Mouse (Mus musculus): ENCODE results near the gene Nudcd3. TPM values are rescaled to one million over a fixed set of nuclear protein-coding genes. Genes with fewer than 3 reads are reported as not detected.

The Nudcd3 gene
- polyA plus RNA-seq, 1 experiment from 2014 or later: 26.1 TPM

- no peak overlapping the region for H3K4me3 ChIP-seq (ENCODE audit: inconsistent target)
- H3K79me2 ChIP-seq (ENCODE audit: inconsistent target): peaks cover 97% of the 10 kb centered on the region
- H3K36me3 ChIP-seq (ENCODE audit: inconsistent target): no peaks in the 10 kb centered on the region
- H3K27ac ChIP-seq: no peak overlapping the region
- 93% methylated on average over 7 of the region's 7 CpGs for WGBS (ENCODE audit: missing documents)
Measured at GRCm38 (mm10) chr11:6164781-6165180, 35.4 kb downstream of the Nudcd3 start.

GRCm38 (mm10) chr11:6163706-6164105 is 36.5 kb downstream of the Nudcd3 start:
- 94% methylated on average over 11 of the region's 12 CpGs for WGBS (ENCODE audit: missing documents)
- Histone ChIP-seq H3K4me3 (ENCODE audit: inconsistent target) (no peak overlapping the region), H3K36me3 (ENCODE audit: inconsistent target) (no peaks in the 10 kb centered on the region), H3K27ac (no peak overlapping the region), H3K79me2 (ENCODE audit: inconsistent target) (peaks cover 100% of the 10 kb centered on the region)

GRCm38 (mm10) chr11:6163062-6163461 is 37.2 kb downstream of the Nudcd3 start:
- Histone ChIP-seq H3K36me3 (ENCODE audit: inconsistent target) (no peaks in the 10 kb centered on the region), H3K4me3 (ENCODE audit: inconsistent target) (no peak overlapping the region), H3K27ac (no peak overlapping the region), H3K79me2 (ENCODE audit: inconsistent target) (peaks cover 100% of the 10 kb centered on the region)
- whole genome bisulfite sequencing (ENCODE audit: missing documents): 85% methylated on average over 3 of the region's 3 CpGs

- H3K79me2 ChIP-seq (ENCODE audit: inconsistent target): peaks cover 100% of the 10 kb centered on the region
- no peaks in the 10 kb centered on the region for H3K36me3 ChIP-seq (ENCODE audit: inconsistent target)
- no peak overlapping the region for H3K4me3 ChIP-seq (ENCODE audit: inconsistent target)
- no peak overlapping the region for H3K27ac ChIP-seq
Measured at GRCm38 (mm10) chr11:6161549-6161948, 38.7 kb downstream of the Nudcd3 start.

- H3K4me3 ChIP-seq (ENCODE audit: inconsistent target): no peak overlapping the region
- no peaks in the 10 kb centered on the region for H3K36me3 ChIP-seq (ENCODE audit: inconsistent target)
- peaks cover 100% of the 10 kb centered on the region for H3K79me2 ChIP-seq (ENCODE audit: inconsistent target)
- H3K27ac ChIP-seq: no peak overlapping the region
- 88% methylated on average over 3 of the region's 3 CpGs for WGBS (ENCODE audit: missing documents)
Measured at GRCm38 (mm10) chr11:6160663-6161271, 39.4 kb downstream of the Nudcd3 start.

GRCm38 (mm10) chr11:6159704-6160275 is 40.4 kb downstream of the Nudcd3 start:
- peaks cover 100% of the 10 kb centered on the region for H3K79me2 ChIP-seq (ENCODE audit: inconsistent target)
- H3K4me3 ChIP-seq (ENCODE audit: inconsistent target): no peak overlapping the region
- no peaks in the 10 kb centered on the region for H3K36me3 ChIP-seq (ENCODE audit: inconsistent target)
- H3K27ac ChIP-seq: no peak overlapping the region
- WGBS (ENCODE audit: missing documents): 86% methylated on average over 4 of the region's 4 CpGs

- Histone ChIP-seq H3K27ac (no peak overlapping the region), H3K79me2 (ENCODE audit: inconsistent target) (peaks cover 100% of the 10 kb centered on the region), H3K4me3 (ENCODE audit: inconsistent target) (no peak overlapping the region), H3K36me3 (ENCODE audit: inconsistent target) (no peaks in the 10 kb centered on the region)
- WGBS (ENCODE audit: missing documents): 100% methylated on average over 1 of the region's 1 CpGs
Measured at GRCm38 (mm10) chr11:6158515-6158914, 41.7 kb downstream of the Nudcd3 start.

GRCm38 (mm10) chr11:6157119-6157518 is 43.1 kb downstream of the Nudcd3 start:
- H3K36me3 ChIP-seq (ENCODE audit: inconsistent target): no peaks in the 10 kb centered on the region
- no peak overlapping the region for H3K27ac ChIP-seq
- 95% methylated on average over 5 of the region's 5 CpGs for WGBS (ENCODE audit: missing documents)
- peaks cover 100% of the 10 kb centered on the region for H3K79me2 ChIP-seq (ENCODE audit: inconsistent target)
- H3K4me3 ChIP-seq (ENCODE audit: inconsistent target): no peak overlapping the region

GRCm38 (mm10) chr11:6156651-6157050 is 43.6 kb downstream of the Nudcd3 start:
- WGBS (ENCODE audit: missing documents): 89% methylated on average over 5 of the region's 5 CpGs
- H3K27ac ChIP-seq: no peak overlapping the region
- H3K36me3 ChIP-seq (ENCODE audit: inconsistent target): no peaks in the 10 kb centered on the region
- H3K79me2 ChIP-seq (ENCODE audit: inconsistent target): peaks cover 100% of the 10 kb centered on the region
- H3K4me3 ChIP-seq (ENCODE audit: inconsistent target): no peak overlapping the region

- WGBS (ENCODE audit: missing documents): 54% methylated on average over 3 of the region's 3 CpGs
- Histone ChIP-seq H3K4me3 (ENCODE audit: inconsistent target) (no peak overlapping the region), H3K79me2 (ENCODE audit: inconsistent target) (peaks cover 79% of the 10 kb centered on the region), H3K36me3 (ENCODE audit: inconsistent target) (peaks cover 13% of the 10 kb centered on the region; the same call in 1 of the 2 replicates), H3K27ac (no peak overlapping the region)
Measured at GRCm38 (mm10) chr11:6154211-6154701, 46.0 kb downstream of the Nudcd3 start.

GRCm38 (mm10) chr11:6152864-6153263 is 47.4 kb downstream of the Nudcd3 start:
- no peak overlapping the region for H3K27ac ChIP-seq

GRCm38 (mm10) chr11:6138233-6138950 is 61.8 kb downstream of the Nudcd3 start:
- no peak overlapping the region for H3K4me3 ChIP-seq (ENCODE audit: inconsistent target)

More at GRCm38 (mm10) chr11:6152864-6153263, 47.4 kb downstream of the Nudcd3 start:
- H3K4me3 ChIP-seq (ENCODE audit: inconsistent target): no peak overlapping the region
- peaks cover 65% of the 10 kb centered on the region; the same call in 1 of the 2 replicates for H3K79me2 ChIP-seq (ENCODE audit: inconsistent target)
- H3K36me3 ChIP-seq (ENCODE audit: inconsistent target): peaks cover 20% of the 10 kb centered on the region; the same call in 1 of the 2 replicates
- WGBS (ENCODE audit: missing documents): 54% methylated on average over 4 of the region's 4 CpGs

GRCm38 (mm10) chr11:6132886-6133285 is 67.3 kb downstream of the Nudcd3 start:
- no peaks in the 10 kb centered on the region for H3K79me2 ChIP-seq (ENCODE audit: inconsistent target)
- no peak overlapping the region for H3K27ac ChIP-seq
- 99% methylated on average over 4 of the region's 4 CpGs for WGBS (ENCODE audit: missing documents)
- H3K36me3 ChIP-seq (ENCODE audit: inconsistent target): no peaks in the 10 kb centered on the region
- no peak overlapping the region for H3K4me3 ChIP-seq (ENCODE audit: inconsistent target)

More at GRCm38 (mm10) chr11:6138233-6138950, 61.8 kb downstream of the Nudcd3 start:
- Histone ChIP-seq H3K79me2 (ENCODE audit: inconsistent target) (no peaks in the 10 kb centered on the region), H3K27ac (no peak overlapping the region), H3K36me3 (ENCODE audit: inconsistent target) (no peaks in the 10 kb centered on the region; the same call in 1 of the 2 replicates)
- 58% methylated on average over 5 of the region's 7 CpGs for WGBS (ENCODE audit: missing documents)

GRCm38 (mm10) chr11:6130578-6130977 is 69.6 kb downstream of the Nudcd3 start:
- Histone ChIP-seq H3K4me3 (ENCODE audit: inconsistent target) (no peak overlapping the region), H3K36me3 (ENCODE audit: inconsistent target) (no peaks in the 10 kb centered on the region), H3K27ac (no peak overlapping the region), H3K79me2 (ENCODE audit: inconsistent target) (no peaks in the 10 kb centered on the region)
- WGBS (ENCODE audit: missing documents): 92% methylated on average over 1 of the region's 1 CpGs

GRCm38 (mm10) chr11:6123605-6124120 is 76.6 kb downstream of the Nudcd3 start:
- Histone ChIP-seq H3K79me2 (ENCODE audit: inconsistent target) (no peaks in the 10 kb centered on the region), H3K36me3 (ENCODE audit: inconsistent target) (peaks cover 16% of the 10 kb centered on the region; the same call in 1 of the 2 replicates), H3K4me3 (ENCODE audit: inconsistent target) (no peak overlapping the region), H3K27ac (no peak overlapping the region)
- 67% methylated on average over 1 of the region's 1 CpGs for WGBS (ENCODE audit: missing documents)

All from macrophage (primary cell).